Mouse (Mus musculus): ENCODE data around the gene Pvalb.

DNA sequence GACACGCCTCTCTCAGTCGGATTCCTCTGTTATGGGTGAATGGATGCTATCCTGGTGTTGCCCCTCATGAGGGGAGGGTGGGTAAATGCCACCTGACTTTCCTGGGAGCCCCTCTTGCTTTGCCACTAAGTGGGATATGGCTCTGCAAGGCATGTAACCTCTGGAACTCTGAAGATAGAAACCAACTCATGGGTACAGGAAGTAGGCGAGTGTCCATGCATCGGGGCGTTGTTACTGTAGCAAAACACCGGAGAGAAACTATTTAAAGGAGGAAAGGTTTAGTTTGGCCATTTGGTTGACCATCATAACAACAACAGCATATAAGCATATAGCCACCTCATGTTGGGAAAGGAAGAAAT, 31.3 kb downstream of the Pvalb start:
- TF ChIP-seq POLR2A (IDR thresholded peaks at IDR 0.05; ENCODE audit: borderline replicate concordance, extremely low read depth, insufficient read depth, insufficient read length, poor library complexity, severe bottlenecking), result no peak
- no peak for TF ChIP-seq CTCF (IDR thresholded peaks at IDR 0.05; ENCODE audit: borderline replicate concordance, extremely low read depth, insufficient read depth, insufficient read length)
